Mouse (Mus musculus) retina, embryonic 14.5 days (tissue): ENCODE measurements around the gene Best2.

Experiments
- DNase-seq: peaks from one replicate; pipeline ENCODE4 v3.0.0-alpha.2; 2015; ENCODE audit warnings: low spot score

Best2 gene

GRCm38 (mm10) chr8:85023846-85024245, 9.5 kb upstream of the Best2 start:
- no peak for DNase-seq

DNA sequence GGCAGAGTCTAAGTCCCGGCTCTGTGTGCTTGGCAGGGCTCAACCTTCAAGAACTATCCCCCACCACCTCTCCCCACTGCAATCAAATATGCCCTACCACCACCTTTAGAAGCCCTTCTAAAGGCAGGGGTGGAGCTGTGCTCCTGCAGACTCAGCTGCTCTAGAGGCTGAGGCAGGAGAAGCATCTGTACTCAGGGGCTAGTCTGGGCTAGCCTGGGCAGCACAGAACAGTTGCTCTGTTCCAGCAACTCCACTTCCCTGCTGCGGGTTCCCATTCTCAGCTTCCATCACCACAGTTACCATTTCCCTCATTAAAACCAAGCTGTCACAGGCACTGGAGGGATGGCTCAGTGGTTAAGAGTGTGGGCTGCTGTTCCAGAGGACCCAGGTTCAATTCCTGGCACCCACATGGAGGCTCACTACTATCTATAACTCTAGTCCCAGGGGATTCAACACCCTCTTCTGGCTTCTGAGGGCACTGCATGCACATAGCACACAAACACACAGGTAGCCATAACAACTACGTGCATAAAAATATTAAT, 7.3 kb upstream of the Best2 start:
- no peak for DNase-seq

GRCm38 (mm10) chr8:85017209-85017608, 2.9 kb upstream of the Best2 start:
- DNase-seq: peak; percentile 32

- no peak for DNase-seq
Observed at GRCm38 (mm10) chr8:85016724-85017123, 2.4 kb upstream of the Best2 start.

GRCm38 (mm10) chr8:85013230-85013840, 996 bp downstream of the Best2 start:
- DNase-seq: peak; percentile 92

DNA sequence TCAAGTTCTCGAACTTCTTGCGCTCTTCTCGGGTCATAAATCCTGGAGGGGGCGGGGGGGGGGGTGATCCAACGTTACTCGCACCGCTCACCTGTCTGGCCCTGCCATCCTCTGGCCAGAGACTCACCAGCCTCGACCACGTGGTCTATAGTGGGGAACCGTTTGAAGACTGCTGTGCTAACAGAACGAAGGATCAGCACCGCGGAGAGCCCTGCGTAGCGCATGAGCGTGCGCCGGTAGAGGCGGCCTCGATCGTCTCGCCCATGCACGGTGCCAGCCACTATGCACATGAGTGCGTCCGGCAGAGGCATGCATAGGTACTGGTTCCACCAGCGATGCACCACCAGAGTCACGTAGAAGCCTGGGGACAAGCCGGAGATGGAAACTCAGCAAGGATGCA, 3.1 kb downstream of the Best2 start:
- no peak for DNase-seq

GRCm38 (mm10) chr8:85007686-85008085, 6.6 kb downstream of the Best2 start:
- peak; percentile 51 for DNase-seq

- peak; percentile 94 for DNase-seq
Observed at GRCm38 (mm10) chr8:84997649-84998295, 16.6 kb downstream of the Best2 start.

DNA sequence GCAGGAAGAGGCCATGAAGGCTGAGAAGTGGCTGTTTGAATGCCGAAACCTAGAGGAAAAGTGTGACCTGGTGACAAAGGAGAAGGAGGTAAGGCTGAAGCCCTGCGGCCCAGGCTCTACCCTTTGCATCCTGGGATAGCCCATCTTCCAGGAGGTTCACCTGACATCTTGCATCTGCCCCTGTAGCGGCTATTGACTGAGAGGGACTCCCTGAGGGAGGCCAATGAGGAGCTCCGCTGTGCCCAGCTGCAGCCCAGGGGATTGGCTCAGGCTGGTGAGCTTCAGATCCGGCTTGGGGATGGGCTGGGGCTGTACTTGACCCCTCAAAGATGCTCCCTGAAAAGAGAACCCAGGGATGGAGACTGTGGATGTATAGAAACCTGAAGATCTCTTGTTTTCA, 17.4 kb downstream of the Best2 start:
- no peak for DNase-seq

DNA sequence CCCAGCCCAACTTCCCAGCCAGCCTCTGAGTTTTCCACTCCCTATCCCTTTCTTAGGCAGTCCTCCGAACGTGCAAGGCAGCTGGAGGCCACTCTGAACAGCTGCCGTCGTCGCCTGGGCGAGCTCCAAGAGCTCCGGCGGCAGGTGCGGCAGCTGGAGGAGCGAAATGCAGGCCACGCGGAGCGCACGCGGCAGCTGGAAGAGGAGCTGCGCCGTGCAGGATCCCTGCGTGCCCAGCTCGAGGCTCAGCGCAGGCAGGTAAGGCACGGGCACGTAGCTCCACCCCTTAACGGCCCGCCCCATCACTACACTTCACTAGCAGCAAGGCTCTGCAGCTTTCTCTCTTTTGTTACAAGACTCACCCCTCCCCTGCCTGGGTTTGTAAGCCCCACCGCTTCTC, 18.7 kb downstream of the Best2 start:
- no peak for DNase-seq

GRCm38 (mm10) chr8:84994375-84994774, 20.0 kb downstream of the Best2 start:
- no peak for DNase-seq

- no peak for DNase-seq
Observed at GRCm38 (mm10) chr8:84990836-84991235, 23.5 kb downstream of the Best2 start.

DNA sequence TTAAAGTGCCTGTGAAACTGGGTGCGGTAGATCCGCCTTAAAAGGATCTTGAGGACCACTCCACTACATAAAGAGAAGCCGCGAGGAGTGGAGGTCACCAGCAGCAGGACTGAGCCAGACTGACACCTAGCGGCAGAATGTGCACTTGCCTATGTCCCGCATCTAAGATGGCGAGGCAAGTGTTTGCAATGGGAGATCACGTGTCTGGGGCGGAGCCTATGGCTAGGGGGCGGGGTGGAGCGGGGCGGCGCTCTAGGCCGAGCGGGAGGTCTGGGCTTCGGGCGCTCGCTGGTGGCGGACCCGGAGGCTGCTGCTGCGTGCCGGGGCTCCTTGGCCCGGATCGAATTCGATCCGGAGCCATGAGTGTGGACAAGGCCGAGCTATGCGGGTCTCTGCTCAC, 24.0 kb downstream of the Best2 start, which contains the start of gene Hook2:
Gene Hook2 (plus strand): TSS at position 255 of the 400 bp plus-strand sequence.
- peak; percentile 99 for DNase-seq

DNA sequence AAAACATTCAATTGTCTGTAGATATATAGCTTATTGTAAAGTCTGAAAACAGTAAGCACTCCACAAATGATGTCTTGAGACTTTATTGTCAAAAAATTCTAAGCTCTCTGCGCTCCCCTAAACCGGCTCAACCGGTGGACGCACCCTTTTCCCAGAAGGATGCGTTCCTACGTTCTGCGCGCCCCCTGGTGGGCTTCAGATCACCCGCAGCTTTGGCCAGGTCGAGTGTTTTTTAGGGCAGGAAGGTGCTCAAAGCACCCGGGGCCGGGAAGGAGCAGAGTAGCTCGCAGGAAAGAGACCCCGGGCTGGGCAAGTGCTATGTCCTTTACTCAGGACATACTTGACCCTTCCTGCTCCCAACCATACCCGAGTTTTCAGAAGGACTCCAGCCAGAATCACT, 24.5 kb downstream of the Best2 start:
- DNase-seq: peak; percentile 93

GRCm38 (mm10) chr8:84989311-84989731, 25.0 kb downstream of the Best2 start:
- no peak for DNase-seq

- no peak for DNase-seq
Observed at GRCm38 (mm10) chr8:84987903-84988302, 26.4 kb downstream of the Best2 start.

DNA sequence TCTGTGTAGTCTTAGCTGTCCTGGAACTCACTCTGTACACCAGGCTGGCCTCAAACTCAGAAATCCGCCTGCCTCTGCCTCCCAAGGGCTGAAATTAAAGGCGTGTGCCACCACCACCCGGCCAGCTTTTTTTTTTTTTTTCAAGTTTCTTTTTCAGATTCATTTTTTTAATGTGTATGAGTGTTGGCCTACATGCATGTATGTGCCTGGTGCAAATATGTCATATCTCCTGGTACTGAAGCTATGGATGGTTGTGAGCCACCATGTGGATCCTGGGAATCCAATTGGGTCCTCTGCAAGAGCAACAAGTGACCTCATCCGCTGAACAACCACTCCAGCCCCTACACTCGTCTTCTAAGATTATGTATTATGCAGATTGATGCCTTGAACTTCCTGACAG, 26.9 kb downstream of the Best2 start:
- no peak for DNase-seq

GRCm38 (mm10) chr8:84986379-84986945, 27.9 kb downstream of the Best2 start:
- DNase-seq: no peak

GRCm38 (mm10) chr8:84985684-84986378, 28.5 kb downstream of the Best2 start:
- peak; percentile 75 for DNase-seq

- DNase-seq: no peak
Observed at GRCm38 (mm10) chr8:84985049-84985683, 29.2 kb downstream of the Best2 start.

DNA sequence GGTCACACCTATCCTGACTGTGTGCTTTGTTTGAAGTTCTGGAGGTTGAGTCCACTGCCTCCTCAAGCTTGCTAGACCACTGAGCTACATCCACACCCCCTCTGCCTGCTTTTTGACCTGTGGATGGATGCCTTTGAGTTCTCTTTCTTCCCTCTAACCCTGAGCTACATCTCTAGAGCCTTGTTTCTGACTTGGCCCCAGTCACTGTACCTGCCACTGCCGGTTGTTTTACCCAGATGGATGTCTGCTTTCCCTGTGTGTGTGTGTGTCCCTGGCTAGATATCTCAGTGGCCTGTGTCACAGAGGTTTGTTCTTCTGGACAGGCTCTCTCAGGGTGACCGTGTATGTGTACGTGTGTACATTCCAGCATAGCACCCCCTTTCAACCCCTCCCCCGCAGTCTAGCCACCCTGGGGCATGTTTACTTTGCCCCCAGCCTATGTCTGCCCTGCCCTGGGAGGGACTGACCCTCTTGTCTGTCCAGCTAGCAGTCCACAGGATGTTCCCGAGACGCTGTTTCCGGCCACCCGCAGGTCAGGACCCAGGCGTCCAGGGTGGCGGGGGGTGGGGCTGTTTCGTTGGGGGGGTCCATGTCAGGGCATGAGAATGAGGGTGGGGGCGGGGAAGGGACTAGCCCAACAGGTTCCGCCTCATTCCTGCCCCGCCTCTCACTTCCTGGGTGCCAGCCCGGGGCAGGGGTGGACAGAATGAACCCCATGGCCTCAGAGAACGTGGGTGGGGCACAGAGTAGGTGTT, 29.9 kb downstream of the Best2 start:
- no peak for DNase-seq
